Mouse (Mus musculus) liver, embryonic 11.5 days (tissue): Measurements from ENCODE around the gene Eef1akmt1. TPM values are rescaled to one million over a fixed set of nuclear protein-coding genes. Genes with fewer than 3 reads are reported as not detected.

Experiments
- ATAC-seq: fragments of 200-750 bp; cut with Nextera tagmentation; replicated peaks from 2 replicates; pipeline ENCODE4 v1.8.0; 2017; ENCODE audit warnings: moderate number of reproducible peaks, mild to moderate bottlenecking, moderate TSS enrichment, moderate library complexity; ENCODE audit not compliant: low FRiP score
- DNase-seq: peaks from one replicate; pipeline ENCODE4 v3.0.0-alpha.2; 2017; ENCODE audit warnings: low spot score
- H3K27ac ChIP-seq: fragments of 300-500 bp; sonication (generic); 2 replicates; pipeline ENCODE4 v1.5.1; 2014; ENCODE audit warnings: mild to moderate bottlenecking, low read depth, low read length, control low read depth
- H3K27me3 ChIP-seq: fragments of 300-500 bp; sonication (generic); replicated peaks from 2 replicates; pipeline ENCODE4 v1.6.1; 2014; ENCODE audit warnings: low read length, mixed read lengths; ENCODE audit not compliant: control insufficient read depth, insufficient read depth
- H3K36me3 ChIP-seq: fragments of 300-500 bp; sonication (generic); 2 replicates; pipeline ENCODE4 v1.6.1; 2014; ENCODE audit warnings: mild to moderate bottlenecking, low read length, moderate library complexity, mixed read lengths; ENCODE audit not compliant: control insufficient read depth, insufficient read depth
- H3K4me1 ChIP-seq: fragments of 300-500 bp; sonication (generic); replicated peaks from 2 replicates; pipeline ENCODE4 v1.6.1; 2014; ENCODE audit warnings: low read length, mixed read lengths; ENCODE audit not compliant: control insufficient read depth, insufficient read depth
- H3K4me2 ChIP-seq: fragments of 300-500 bp; sonication (generic); 2 replicates; pipeline ENCODE4 v1.6.1; 2014; ENCODE audit warnings: mild to moderate bottlenecking, control low read depth, moderate library complexity
- H3K4me3 ChIP-seq: fragments of 300-500 bp; sonication (generic); 2 replicates; pipeline ENCODE4 v1.5.1; 2014; ENCODE audit warnings: low read depth, low read length, control low read depth
- H3K9ac ChIP-seq: fragments of 300-500 bp; sonication (generic); 2 replicates; pipeline ENCODE4 v1.6.1; 2014; ENCODE audit warnings: low read depth, low read length, control low read depth
- H3K9me3 ChIP-seq: fragments of 300-500 bp; sonication (generic); 2 replicates; pipeline ENCODE4 v1.6.1; 2016; ENCODE audit warnings: low read length, inconsistent platforms, mixed read lengths; ENCODE audit not compliant: control insufficient read depth
- WGBS: fragments of 180-500 bp; shearing (Covaris S2); extraction: QIAGEN DNeasy Blood & Tissue Kit; methylation state at CpG from one replicate; pipeline ENCODE4 v1.1.7; 2014; 5-methylcytosine and 5-hydroxymethylcytosine counted together
- polyA plus RNA-seq: library from polyadenylated mRNA; unstranded; fragments of >200 nt; fragmentation: Nextera tagmentation; extraction: Ambion mirVana; gene quantifications from 2 replicates; pipeline ENCODE4 v1.2.1, GENCODE M21; 2014

Gene Eef1akmt1
- 80.6 and 92.7 TPM in 2 replicates for polyA plus RNA-seq

DNA sequence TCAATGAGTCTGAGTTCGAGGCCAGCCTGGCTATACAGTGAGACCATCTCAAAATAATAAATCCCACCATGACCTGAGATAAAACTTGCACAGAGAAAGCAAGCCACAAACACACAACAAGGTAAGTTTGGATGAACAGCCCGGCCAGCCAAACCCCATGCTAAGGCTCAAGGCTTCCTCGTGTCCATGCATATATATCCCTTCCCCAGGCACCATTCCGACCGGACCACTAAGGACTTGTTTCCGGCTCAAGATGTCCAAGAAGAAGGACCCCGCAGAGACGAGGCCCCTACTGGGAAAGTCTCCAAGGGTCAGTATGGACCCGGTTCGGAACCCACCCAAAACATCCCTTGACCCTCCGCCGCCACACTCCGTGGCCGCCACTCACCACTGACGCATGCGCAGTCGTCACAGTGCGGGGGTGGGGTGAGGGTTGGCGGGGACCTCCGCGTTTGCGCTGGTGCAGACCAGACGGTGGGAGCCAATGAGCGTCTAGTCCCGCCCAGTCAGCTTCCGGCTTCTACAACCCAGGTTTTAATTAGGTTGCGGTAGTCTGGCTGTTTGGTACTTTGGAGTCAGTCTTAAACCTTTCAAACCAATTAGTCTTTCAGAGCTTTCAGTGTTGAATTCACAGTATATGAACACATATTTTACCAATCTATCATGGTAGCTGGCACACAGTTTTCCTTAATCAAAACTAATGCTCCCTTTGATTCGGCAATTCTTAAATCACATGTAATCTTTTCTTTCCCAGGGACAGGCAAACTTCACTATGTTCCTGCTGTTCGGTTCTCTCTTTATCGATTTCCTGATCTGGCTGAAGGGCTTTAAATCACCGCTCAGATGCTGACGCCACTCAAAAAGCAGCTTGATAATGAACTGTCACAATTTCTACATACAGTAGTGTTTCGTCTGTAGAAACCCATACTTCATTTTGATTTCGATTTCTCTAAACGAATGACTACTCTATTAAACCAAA is at the start of gene Eef1akmt1:
Gene Eef1akmt1 (minus strand): TSS at position 458 of the 979 bp plus-strand sequence.
- peak within 1 kb of the TSS; percentile 79 for H3K9ac ChIP-seq
- 7% methylated on average over 35 of the region's 35 CpGs for WGBS
- H3K27me3 ChIP-seq: no peaks in the 10 kb centered on the region
- peaks cover 1% of the 10 kb centered on the region for H3K36me3 ChIP-seq
- peak within 1 kb of the TSS; percentile 59; the same call in 1 of the 2 replicates for H3K27ac ChIP-seq
- H3K9me3 ChIP-seq: no peaks in the 10 kb centered on the region
- peak; percentile 98 for ATAC-seq
- peak within 1 kb of the TSS; percentile 75 for H3K4me3 ChIP-seq
- no peaks in the 10 kb centered on the region; the same call in 1 of the 2 replicates for H3K4me1 ChIP-seq
- peak; percentile 93 for DNase-seq
- peak within 1 kb of the TSS; percentile 72 for H3K4me2 ChIP-seq

DNA sequence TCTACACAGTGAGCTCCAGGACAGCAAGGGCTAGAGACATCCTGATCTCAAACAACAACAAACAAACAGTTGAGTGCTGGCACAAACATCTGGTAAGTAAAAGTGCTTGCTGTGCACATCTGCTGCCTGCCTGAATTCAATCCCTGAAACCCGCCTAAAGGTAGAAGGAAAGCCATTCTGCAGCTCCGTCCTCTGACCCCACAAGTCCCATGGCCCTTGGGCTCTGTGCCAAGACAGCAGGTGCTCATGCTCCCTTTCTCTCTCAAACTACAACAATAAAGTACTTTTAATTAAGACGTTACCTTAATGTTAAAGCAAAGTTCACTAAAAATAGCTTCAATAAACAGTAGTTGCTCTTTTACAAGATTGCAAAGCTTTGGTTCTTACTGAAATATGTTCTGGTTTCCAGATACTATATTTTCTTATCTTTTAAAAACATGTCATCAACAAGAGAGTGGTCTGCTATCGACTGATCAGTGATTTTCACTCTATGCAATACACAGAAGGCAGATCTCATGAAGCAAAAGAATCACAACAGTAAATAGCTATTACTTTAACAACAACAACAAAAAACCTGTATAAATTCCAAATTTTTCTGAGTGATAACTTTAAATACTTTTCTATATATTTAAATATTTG is 49.3 kb upstream of the Eef1akmt1 start:
- DNase-seq: no peak
- H3K4me1 ChIP-seq: 0 out of 2 replicates have a peak, but pooled peaks cover 3% of the 10 kb centered on the region
- no peaks in the 10 kb centered on the region for H3K9me3 ChIP-seq
- peaks cover 4% of the 10 kb centered on the region; the same call in 1 of the 2 replicates for H3K36me3 ChIP-seq
- H3K27ac ChIP-seq: no peak overlapping the region
- H3K4me3 ChIP-seq: no peak overlapping the region
- H3K4me2 ChIP-seq: no peak overlapping the region
- ATAC-seq: no peak
- 82% methylated on average over 4 of the region's 4 CpGs for WGBS
- no peak overlapping the region for H3K9ac ChIP-seq
- H3K27me3 ChIP-seq: no peaks in the 10 kb centered on the region

DNA sequence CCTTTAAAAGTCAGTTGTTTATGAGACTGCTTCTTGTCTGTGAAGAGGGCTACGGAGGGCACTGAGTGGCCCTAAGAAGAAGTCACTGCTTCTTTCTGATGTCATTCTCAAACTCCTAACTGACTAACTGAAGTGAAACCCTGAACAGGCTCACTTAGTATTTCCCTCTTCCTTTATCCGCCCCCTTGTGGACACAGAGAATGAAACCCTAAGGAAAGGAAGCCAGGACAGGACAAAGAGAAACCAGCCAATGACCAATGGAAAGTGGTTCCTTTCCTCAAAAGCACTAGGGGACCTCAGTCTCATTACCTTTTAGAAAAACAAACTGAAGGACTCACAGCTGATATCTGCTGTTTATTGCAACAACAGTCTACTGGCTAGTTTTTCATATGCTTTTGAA is 48.1 kb upstream of the Eef1akmt1 start:
- Histone ChIP-seq H3K36me3 (peaks cover 4% of the 10 kb centered on the region; the same call in 1 of the 2 replicates), H3K9me3 (no peaks in the 10 kb centered on the region), H3K4me1 (0 out of 2 replicates have a peak, but pooled peaks cover 3% of the 10 kb centered on the region), H3K27ac (no peak overlapping the region), H3K4me2 (no peak overlapping the region), H3K4me3 (no peak overlapping the region), H3K27me3 (no peaks in the 10 kb centered on the region), H3K9ac (no peak overlapping the region)
- 55% methylated on average over 2 of the region's 2 CpGs for WGBS
- DNase-seq: no peak
- ATAC-seq: peak; percentile 31

DNA sequence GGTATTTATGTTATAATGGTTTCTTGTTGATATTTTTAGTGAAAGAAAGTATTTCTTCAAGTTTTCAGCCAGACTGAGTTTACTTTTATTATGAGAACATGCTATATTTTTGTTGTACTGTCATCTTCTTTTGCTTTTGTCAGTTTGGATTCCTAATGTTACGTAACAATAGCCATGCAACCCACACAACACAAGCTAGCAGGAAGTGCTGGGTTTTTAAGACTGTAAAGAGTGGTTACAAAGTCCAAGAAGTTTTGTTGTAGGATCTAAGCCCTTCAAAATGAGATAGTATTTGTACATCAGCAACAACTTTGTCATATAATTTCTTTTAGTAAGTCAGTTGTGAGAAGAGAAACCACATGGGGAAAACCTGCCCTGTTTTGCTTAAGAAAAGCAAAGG is 46.3 kb upstream of the Eef1akmt1 start:
- Histone ChIP-seq H3K9me3 (no peaks in the 10 kb centered on the region), H3K36me3 (peaks cover 4% of the 10 kb centered on the region; the same call in 1 of the 2 replicates), H3K27me3 (no peaks in the 10 kb centered on the region), H3K4me2 (no peak overlapping the region), H3K27ac (no peak overlapping the region), H3K9ac (no peak overlapping the region), H3K4me3 (no peak overlapping the region), H3K4me1 (no peaks in the 10 kb centered on the region)
- no peak for DNase-seq
- ATAC-seq: no peak
- 96% methylated on average over 1 of the region's 1 CpGs for WGBS

DNA sequence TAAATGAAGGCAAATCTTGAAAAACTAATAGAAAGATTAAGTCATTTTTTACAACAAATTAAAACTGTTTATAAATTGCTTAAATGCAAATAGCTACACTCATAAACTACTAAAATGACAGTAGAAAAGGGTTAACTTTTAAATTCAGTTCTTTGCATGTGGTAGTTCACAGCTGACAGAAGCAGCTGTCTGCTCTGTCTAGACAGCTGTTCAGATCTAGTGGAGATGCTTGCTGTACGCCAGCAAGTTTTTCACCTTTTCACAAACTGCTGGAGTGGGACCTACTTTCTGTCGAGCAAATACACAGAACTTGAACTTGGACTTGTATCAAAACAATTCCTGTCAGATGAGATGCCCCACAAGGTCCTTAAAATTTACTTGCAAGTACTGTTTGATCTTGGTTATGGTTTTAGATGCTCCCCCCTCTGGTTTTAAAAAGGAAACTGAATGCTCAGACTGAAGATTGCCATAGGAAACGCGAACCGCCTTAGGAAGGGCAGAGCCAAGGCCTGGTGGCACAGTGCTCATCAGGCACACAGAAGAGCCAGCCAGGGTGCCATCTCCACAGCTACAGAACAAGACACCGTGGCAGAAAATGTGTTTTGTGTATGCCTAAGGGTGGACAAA is 45.0 kb upstream of the Eef1akmt1 start:
- no peak overlapping the region for H3K9ac ChIP-seq
- H3K27ac ChIP-seq: no peak overlapping the region
- no peaks in the 10 kb centered on the region for H3K4me1 ChIP-seq
- 92% methylated on average over 6 of the region's 6 CpGs for WGBS
- no peak overlapping the region for H3K4me2 ChIP-seq
- ATAC-seq (no peak), DNase-seq (no peak)
- peaks cover 4% of the 10 kb centered on the region; the same call in 1 of the 2 replicates for H3K36me3 ChIP-seq
- no peak overlapping the region for H3K4me3 ChIP-seq
- H3K27me3 ChIP-seq: no peaks in the 10 kb centered on the region
- no peaks in the 10 kb centered on the region for H3K9me3 ChIP-seq

DNA sequence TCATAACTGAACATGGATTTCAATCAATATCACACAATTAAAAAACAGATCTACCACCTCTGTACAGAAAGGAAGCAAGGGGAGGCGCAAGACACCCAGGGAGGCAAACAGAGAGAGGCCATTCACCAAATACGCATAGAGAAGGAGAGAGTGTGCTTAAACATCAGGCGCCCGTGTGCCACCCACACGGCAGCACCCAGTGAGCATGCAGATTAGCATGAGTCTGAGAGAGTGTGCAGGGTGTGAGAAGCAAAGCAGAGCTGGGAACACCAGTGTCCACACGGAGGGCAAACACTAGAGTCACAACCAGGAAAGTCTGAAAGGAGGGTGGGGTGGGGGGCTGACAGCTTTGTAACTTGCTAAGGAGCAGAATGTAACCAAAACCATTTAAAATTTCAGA is 44.4 kb upstream of the Eef1akmt1 start:
- no peak for DNase-seq
- Histone ChIP-seq H3K27ac (no peak overlapping the region), H3K9me3 (no peaks in the 10 kb centered on the region), H3K36me3 (peaks cover 4% of the 10 kb centered on the region; the same call in 1 of the 2 replicates), H3K9ac (no peak overlapping the region), H3K4me1 (no peaks in the 10 kb centered on the region), H3K27me3 (no peaks in the 10 kb centered on the region), H3K4me2 (no peak overlapping the region), H3K4me3 (no peak overlapping the region)
- ATAC-seq: no peak
- 89% methylated on average over 6 of the region's 6 CpGs for WGBS

DNA sequence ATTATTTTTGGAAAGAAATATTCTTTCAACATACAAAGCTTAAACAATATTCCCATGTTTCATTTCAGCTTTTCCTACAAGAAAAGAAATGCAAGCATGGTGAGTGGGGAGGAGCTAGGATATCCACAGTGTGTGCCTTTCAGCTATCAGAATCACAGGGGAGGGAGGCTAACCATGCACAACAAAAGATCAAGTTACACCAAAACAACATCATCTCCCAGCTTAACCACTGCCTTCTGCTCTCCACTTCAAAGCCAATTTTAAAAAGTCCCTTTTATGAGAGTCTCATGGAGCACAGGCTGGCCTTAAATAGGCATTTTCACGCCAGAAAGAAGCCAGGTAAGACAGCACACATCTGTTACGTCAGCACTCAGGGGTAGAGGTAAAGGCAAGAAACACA is 39.6 kb upstream of the Eef1akmt1 start:
- 82% methylated on average over 2 of the region's 2 CpGs for WGBS
- Histone ChIP-seq H3K4me1 (no peaks in the 10 kb centered on the region), H3K27ac (no peak overlapping the region), H3K36me3 (no peaks in the 10 kb centered on the region; the same call in 1 of the 2 replicates), H3K4me3 (no peak overlapping the region), H3K9me3 (no peaks in the 10 kb centered on the region), H3K27me3 (no peaks in the 10 kb centered on the region), H3K4me2 (no peak overlapping the region), H3K9ac (no peak overlapping the region)
- ATAC-seq: no peak
- no peak for DNase-seq

DNA sequence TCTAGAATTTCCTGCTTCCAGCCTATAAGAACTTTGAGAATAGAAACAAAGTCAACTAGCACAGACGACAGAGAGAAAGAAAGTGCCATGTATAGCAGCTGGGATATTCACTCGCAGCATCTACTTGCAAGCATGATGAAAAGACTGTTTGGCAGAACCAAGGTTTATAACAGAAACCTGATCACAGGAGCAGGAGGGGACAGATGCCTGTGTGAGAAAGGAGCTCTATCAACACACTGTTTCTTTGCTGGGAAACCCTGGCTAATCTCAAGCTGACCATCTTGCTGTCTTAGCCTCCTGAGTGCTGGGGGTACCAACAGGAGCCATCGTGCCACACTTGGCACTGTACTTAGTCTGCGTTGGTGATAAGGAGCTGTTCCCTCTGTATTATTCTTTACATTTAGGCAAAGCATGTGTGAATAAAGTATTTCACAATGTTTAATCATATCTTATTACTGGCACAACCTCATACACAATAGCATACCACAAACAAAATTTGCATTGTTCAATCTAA is 38.5 kb upstream of the Eef1akmt1 start:
- Histone ChIP-seq H3K36me3 (peaks cover 1% of the 10 kb centered on the region; the same call in 1 of the 2 replicates), H3K4me2 (no peak overlapping the region), H3K9me3 (no peaks in the 10 kb centered on the region), H3K4me3 (no peak overlapping the region), H3K4me1 (no peaks in the 10 kb centered on the region), H3K9ac (no peak overlapping the region), H3K27me3 (no peaks in the 10 kb centered on the region), H3K27ac (no peak overlapping the region)
- 72% methylated on average over 4 of the region's 4 CpGs for WGBS
- no peak for DNase-seq
- ATAC-seq: no peak
